Mouse (Mus musculus) intestine, embryonic 16.5 days (tissue): Measurements from ENCODE around the gene Pdgfd. TPM values are rescaled to one million over a fixed set of nuclear protein-coding genes. Genes with fewer than 3 reads are reported as not detected.

ENCODE experiments used
- ATAC-seq: fragments of 200-750 bp; cut with Nextera tagmentation; 2 replicates; pipeline ENCODE4 v1.8.0; 2017; ENCODE audit warnings: moderate TSS enrichment, moderate library complexity
- H3K27ac ChIP-seq: fragments of 300-500 bp; sonication (generic); 2 replicates; pipeline ENCODE4 v1.5.1; 2014; ENCODE audit warnings: mild to moderate bottlenecking, low read length
- H3K27me3 ChIP-seq: fragments of 300-500 bp; sonication (generic); replicated peaks from 2 replicates; pipeline ENCODE4 v1.6.1; 2014; ENCODE audit warnings: low read length, control low read depth, mixed read lengths; ENCODE audit not compliant: control insufficient read depth, insufficient read depth
- H3K36me3 ChIP-seq: fragments of 300-500 bp; sonication (generic); 2 replicates; pipeline ENCODE4 v1.6.1; 2014; ENCODE audit warnings: low read length, control low read depth; ENCODE audit not compliant: control insufficient read depth, insufficient read depth
- H3K4me1 ChIP-seq: fragments of 300-500 bp; sonication (generic); 2 replicates; pipeline ENCODE4 v1.6.1; 2014; ENCODE audit warnings: low read length, control low read depth, mixed read lengths; ENCODE audit not compliant: control insufficient read depth, insufficient read depth
- H3K4me2 ChIP-seq: fragments of 300-500 bp; sonication (generic); 2 replicates; pipeline ENCODE4 v1.6.1; 2014; ENCODE audit warnings: low read depth, low read length, control low read depth
- H3K4me3 ChIP-seq: fragments of 300-500 bp; sonication (generic); 2 replicates; pipeline ENCODE4 v1.5.1; 2014; ENCODE audit warnings: mild to moderate bottlenecking, low read length
- H3K9ac ChIP-seq: fragments of 300-500 bp; sonication (generic); 2 replicates; pipeline ENCODE4 v1.6.1; 2014; ENCODE audit warnings: low read depth, low read length
- H3K9me3 ChIP-seq: fragments of 300-500 bp; sonication (generic); 2 replicates; pipeline ENCODE4 v1.6.1; 2016; ENCODE audit warnings: low read length, control low read depth; ENCODE audit not compliant: control insufficient read depth
- WGBS: fragments of 180-500 bp; shearing (Covaris S2); extraction: QIAGEN DNeasy Blood & Tissue Kit; methylation state at CpG from one replicate; pipeline ENCODE4 v1.1.7; 2014; 5-methylcytosine and 5-hydroxymethylcytosine counted together
- polyA plus RNA-seq: library from polyadenylated mRNA; unstranded; fragments of >200 nt; fragmentation: Nextera tagmentation; extraction: Ambion mirVana; gene quantifications from 2 replicates; pipeline ENCODE4 v1.2.1, GENCODE M21; 2015

Gene Pdgfd
- polyA plus RNA-seq, 1 experiment from 2014 or later = 8.0 TPM

GRCm38 (mm10) chr9:6338344-6338743, 170.0 kb downstream of the Pdgfd start:
- H3K27ac ChIP-seq = peak overlapping the region; percentile 37; the same call in 1 of the 2 replicates
- H3K4me1 ChIP-seq = no peaks in the 10 kb centered on the region
- H3K27me3 ChIP-seq = no peaks in the 10 kb centered on the region
- H3K4me2 ChIP-seq = no peak overlapping the region
- H3K9ac ChIP-seq = no peak overlapping the region
- H3K36me3 ChIP-seq = no peaks in the 10 kb centered on the region
- no peak overlapping the region for H3K4me3 ChIP-seq
- H3K9me3 ChIP-seq = no peaks in the 10 kb centered on the region
- peak; percentile 63 for ATAC-seq
- WGBS = 80% methylated on average over 3 of the region's 3 CpGs

- 90% methylated on average over 1 of the region's 1 CpGs for WGBS
- H3K9ac ChIP-seq = no peak overlapping the region
- ATAC-seq = no peak
Observed at GRCm38 (mm10) chr9:6339394-6339793, 171.0 kb downstream of the Pdgfd start.

GRCm38 (mm10) chr9:6340750-6341149, 172.4 kb downstream of the Pdgfd start:
- Histone ChIP-seq H3K27me3 (no peaks in the 10 kb centered on the region), H3K36me3 (no peaks in the 10 kb centered on the region), H3K9me3 (no peaks in the 10 kb centered on the region), H3K4me1 (peaks cover 10% of the 10 kb centered on the region), H3K4me3 (no peak overlapping the region), H3K9ac (no peak overlapping the region), H3K27ac (no peak overlapping the region), H3K4me2 (no peak overlapping the region)
- no peak for ATAC-seq

More at GRCm38 (mm10) chr9:6339394-6339793, 171.0 kb downstream of the Pdgfd start:
- no peak overlapping the region for H3K27ac ChIP-seq
- no peaks in the 10 kb centered on the region for H3K27me3 ChIP-seq
- H3K9me3 ChIP-seq = no peaks in the 10 kb centered on the region
- H3K4me2 ChIP-seq = no peak overlapping the region
- H3K36me3 ChIP-seq = no peaks in the 10 kb centered on the region
- no peak overlapping the region for H3K4me3 ChIP-seq
- peaks cover 2% of the 10 kb centered on the region for H3K4me1 ChIP-seq

DNA sequence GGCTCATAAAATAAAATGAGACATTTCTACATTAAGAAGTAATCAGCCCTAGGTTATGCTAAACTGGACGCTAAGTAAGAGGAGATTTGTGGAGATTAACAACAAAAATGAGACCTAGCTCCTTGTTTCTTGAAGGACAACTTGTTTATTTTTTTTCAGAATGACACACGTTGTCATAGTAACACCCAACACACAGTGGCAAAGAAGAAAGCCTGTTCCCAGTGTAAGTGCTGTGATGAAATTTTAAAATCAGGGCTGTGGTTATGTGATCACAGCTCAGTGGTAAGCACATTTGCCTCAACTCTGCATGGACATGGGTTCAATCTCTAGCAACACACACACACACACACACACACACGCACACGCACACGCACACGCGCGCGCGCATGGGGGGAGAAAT, 174.5 kb downstream of the Pdgfd start:
- no peaks in the 10 kb centered on the region for H3K36me3 ChIP-seq
- 93% methylated on average over 10 of the region's 10 CpGs for WGBS
- H3K4me3 ChIP-seq = no peak overlapping the region
- no peak for ATAC-seq
- no peaks in the 10 kb centered on the region for H3K27me3 ChIP-seq
- H3K4me2 ChIP-seq = no peak overlapping the region
- H3K27ac ChIP-seq = no peak overlapping the region
- H3K9me3 ChIP-seq = no peaks in the 10 kb centered on the region
- peaks cover 10% of the 10 kb centered on the region for H3K4me1 ChIP-seq
- H3K9ac ChIP-seq = no peak overlapping the region

DNA sequence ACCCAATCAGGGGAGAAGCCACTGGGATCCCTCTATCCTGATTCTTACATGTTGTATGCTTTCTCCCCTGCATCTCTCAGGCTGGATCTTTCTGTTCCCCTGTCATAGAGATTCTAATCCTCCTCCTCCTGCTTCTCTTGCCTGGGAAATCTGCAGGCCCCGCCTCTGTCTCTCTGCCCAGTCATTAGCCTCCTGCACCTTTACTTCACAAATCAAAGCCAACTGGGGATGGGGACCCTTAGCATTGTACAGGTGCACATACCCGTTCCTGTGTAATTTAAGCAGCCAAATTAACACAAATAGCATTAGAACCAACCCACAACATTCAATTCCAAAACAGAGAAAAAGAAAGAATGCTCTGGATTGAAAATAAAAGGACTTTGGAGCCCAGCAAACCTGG, 176.1 kb downstream of the Pdgfd start:
- H3K27ac ChIP-seq = 0 out of 2 replicates have a peak overlapping the region, but pooled peaks have one; percentile 12
- no peak overlapping the region for H3K9ac ChIP-seq
- H3K36me3 ChIP-seq = no peaks in the 10 kb centered on the region
- ATAC-seq = peak; percentile 67
- H3K27me3 ChIP-seq = no peaks in the 10 kb centered on the region
- H3K4me3 ChIP-seq = no peak overlapping the region
- H3K4me2 ChIP-seq = no peak overlapping the region
- H3K9me3 ChIP-seq = no peaks in the 10 kb centered on the region
- peaks cover 10% of the 10 kb centered on the region for H3K4me1 ChIP-seq
- 64% methylated on average over 2 of the region's 2 CpGs for WGBS

DNA sequence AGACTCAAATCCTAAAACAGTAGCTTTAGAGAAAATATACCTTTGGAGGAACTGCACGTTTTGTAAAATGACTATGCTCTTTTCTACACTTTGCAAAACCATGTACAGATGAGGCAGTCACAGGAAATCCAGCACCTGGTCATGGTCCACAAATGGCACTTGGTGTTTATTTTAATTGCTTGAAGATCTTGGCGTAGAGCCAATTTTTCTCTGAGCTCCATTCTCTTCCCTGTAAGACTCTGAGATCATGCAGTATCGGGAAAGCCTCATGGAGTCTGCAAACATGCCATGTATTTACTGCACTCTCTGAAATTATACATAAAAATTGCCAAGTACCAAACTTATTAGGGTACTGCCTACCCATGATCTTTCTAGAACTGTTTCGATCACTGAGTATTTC, 176.5 kb downstream of the Pdgfd start:
- WGBS = 37% methylated on average over 4 of the region's 4 CpGs
- H3K27me3 ChIP-seq = no peaks in the 10 kb centered on the region
- H3K9me3 ChIP-seq = no peaks in the 10 kb centered on the region

GRCm38 (mm10) chr9:6345366-6345765, 177.0 kb downstream of the Pdgfd start:
- 41% methylated on average over 1 of the region's 1 CpGs for WGBS
- Histone ChIP-seq H3K4me1 (peaks cover 10% of the 10 kb centered on the region), H3K27ac (no peak overlapping the region), H3K4me2 (no peak overlapping the region), H3K9ac (no peak overlapping the region), H3K9me3 (no peaks in the 10 kb centered on the region), H3K27me3 (no peaks in the 10 kb centered on the region), H3K36me3 (no peaks in the 10 kb centered on the region), H3K4me3 (no peak overlapping the region)
- ATAC-seq = peak; percentile 36; the same call in 1 of the 2 replicates

More for the DNA sequence above, 176.5 kb downstream of the Pdgfd start:
- no peak overlapping the region for H3K4me3 ChIP-seq
- H3K4me1 ChIP-seq = peaks cover 10% of the 10 kb centered on the region
- no peak overlapping the region for H3K9ac ChIP-seq
- H3K4me2 ChIP-seq = no peak overlapping the region
- no peaks in the 10 kb centered on the region for H3K36me3 ChIP-seq
- no peak overlapping the region for H3K27ac ChIP-seq
- ATAC-seq = peak; percentile 97

- H3K27me3 ChIP-seq = no peaks in the 10 kb centered on the region
- ATAC-seq = peak; percentile 89
- no peaks in the 10 kb centered on the region for H3K9me3 ChIP-seq
- no peaks in the 10 kb centered on the region for H3K36me3 ChIP-seq
- H3K4me1 ChIP-seq = no peaks in the 10 kb centered on the region
- no peak overlapping the region for H3K4me2 ChIP-seq
- no peak overlapping the region for H3K27ac ChIP-seq
- H3K4me3 ChIP-seq = no peak overlapping the region
- 36% methylated on average over 1 of the region's 1 CpGs for WGBS
- H3K9ac ChIP-seq = no peak overlapping the region
Observed at GRCm38 (mm10) chr9:6353257-6353960, 185.0 kb downstream of the Pdgfd start.

DNA sequence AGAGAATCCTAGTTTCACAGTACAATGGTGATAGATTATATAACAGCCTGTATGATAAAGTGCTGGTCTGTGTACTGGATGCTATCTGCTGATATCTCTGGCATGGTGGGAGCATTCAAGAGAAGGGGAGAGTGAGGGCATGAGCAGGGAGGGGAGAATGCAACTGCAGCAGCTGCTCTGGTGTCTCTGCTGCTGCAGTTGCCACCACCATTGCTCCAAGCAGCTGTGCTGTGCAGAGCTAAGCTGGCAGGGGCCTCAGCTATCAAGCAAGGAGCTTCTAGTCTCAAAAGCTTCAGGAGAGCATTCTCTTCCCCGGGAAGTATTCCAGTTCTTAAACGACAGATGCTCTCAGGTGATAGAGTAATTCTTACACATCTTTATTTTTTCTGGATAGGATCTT, 192.4 kb downstream of the Pdgfd start:
- Histone ChIP-seq H3K27ac (no peak overlapping the region), H3K9me3 (no peaks in the 10 kb centered on the region), H3K9ac (no peak overlapping the region), H3K4me1 (no peaks in the 10 kb centered on the region), H3K27me3 (no peaks in the 10 kb centered on the region), H3K4me3 (no peak overlapping the region), H3K4me2 (no peak overlapping the region), H3K36me3 (no peaks in the 10 kb centered on the region)
- 78% methylated on average over 2 of the region's 2 CpGs for WGBS
- ATAC-seq = no peak

DNA sequence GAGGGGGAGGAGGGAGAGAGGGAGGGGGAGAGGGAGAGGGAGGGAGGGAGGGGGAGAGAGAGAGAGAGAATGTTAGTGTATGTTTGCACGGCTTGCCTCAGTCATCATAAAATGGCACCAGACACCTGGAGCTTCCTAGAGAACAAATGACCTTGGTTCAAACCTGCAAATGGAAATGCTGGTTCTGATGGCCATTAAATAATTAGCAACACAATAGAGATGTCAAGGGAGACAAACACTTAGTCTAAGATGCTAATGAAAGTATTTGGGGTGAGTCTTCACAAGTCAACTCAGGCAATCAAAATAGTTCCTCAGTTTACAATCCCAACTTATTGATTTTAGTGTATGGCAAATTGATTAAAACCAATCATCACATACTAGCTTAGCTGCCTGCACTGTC, 198.2 kb downstream of the Pdgfd start:
- Histone ChIP-seq H3K4me1 (no peaks in the 10 kb centered on the region), H3K27me3 (no peaks in the 10 kb centered on the region), H3K36me3 (no peaks in the 10 kb centered on the region), H3K27ac (no peak overlapping the region), H3K4me3 (no peak overlapping the region), H3K4me2 (no peak overlapping the region), H3K9ac (no peak overlapping the region), H3K9me3 (no peaks in the 10 kb centered on the region)
- ATAC-seq = no peak
- WGBS = 63% methylated on average over 1 of the region's 1 CpGs
